Mouse (Mus musculus) midbrain, embryonic 14.5 days (tissue): ENCODE measurements at regions not wholly inside any gene's neighbourhood (a gene's known extent, or its start where the extent isn't known, plus 50 kb on each side); places are given as distances from the start of the nearest gene placed in this dataset.
"Not testable (repeated sequence)": the region's sequence is repeated elsewhere in the genome, so short reads cannot be mapped to it uniquely, and the experiment has no call there.

Experiments used
- ATAC-seq: fragments of 200-750 bp; cut with Nextera tagmentation; 2 replicates; pipeline ENCODE4 v1.8.0; 2017; ENCODE audit warnings: moderate number of reproducible peaks, moderate library complexity; ENCODE audit not compliant: low FRiP score, low TSS enrichment
- DNase-seq: peaks from one replicate; pipeline ENCODE4 v3.0.0-alpha.2; 2015
- H3K27ac ChIP-seq: fragments of 300-500 bp; sonication (generic); replicated peaks from 2 replicates; pipeline ENCODE4 v1.5.1; 2014; ENCODE audit warnings: mild to moderate bottlenecking, low read depth, low read length, moderate library complexity
- H3K27me3 ChIP-seq: fragments of 300-500 bp; sonication (generic); 2 replicates; pipeline ENCODE4 v1.6.1; 2014; ENCODE audit warnings: low read length, control low read depth, mixed read lengths; ENCODE audit not compliant: control insufficient read depth, insufficient read depth
- H3K36me3 ChIP-seq: fragments of 300-500 bp; sonication (generic); 2 replicates; pipeline ENCODE4 v1.6.1; 2014; ENCODE audit warnings: low read length, control low read depth; ENCODE audit not compliant: control insufficient read depth, insufficient read depth
- H3K4me1 ChIP-seq: fragments of 300-500 bp; sonication (generic); 2 replicates; pipeline ENCODE4 v1.6.1; 2014; ENCODE audit warnings: mild to moderate bottlenecking, antibody characterized with exemption, low read length, control low read depth; ENCODE audit not compliant: control insufficient read depth, insufficient read depth
- H3K4me2 ChIP-seq: fragments of 300-500 bp; sonication (generic); 2 replicates; pipeline ENCODE4 v1.6.1; 2014; ENCODE audit warnings: mild to moderate bottlenecking, low read length, moderate library complexity
- H3K4me3 ChIP-seq: fragments of 300-500 bp; sonication (generic); replicated peaks from 2 replicates; pipeline ENCODE4 v1.5.1; 2014; ENCODE audit warnings: low read depth, low read length
- H3K9ac ChIP-seq: fragments of 300-500 bp; sonication (generic); replicated peaks from 2 replicates; pipeline ENCODE4 v1.6.1; 2014; ENCODE audit warnings: mild to moderate bottlenecking, low read length, moderate library complexity
- H3K9me3 ChIP-seq: fragments of 300-500 bp; sonication (generic); 2 replicates; pipeline ENCODE4 v1.6.1; 2016; ENCODE audit warnings: low read length, control low read depth, mixed read lengths; ENCODE audit not compliant: control insufficient read depth
- WGBS: fragments of 180-500 bp; shearing (Covaris S2); extraction: QIAGEN DNeasy Blood & Tissue Kit; methylation state at CpG from one replicate; pipeline ENCODE4 v1.1.7; 2014; 5-methylcytosine and 5-hydroxymethylcytosine counted together

DNA sequence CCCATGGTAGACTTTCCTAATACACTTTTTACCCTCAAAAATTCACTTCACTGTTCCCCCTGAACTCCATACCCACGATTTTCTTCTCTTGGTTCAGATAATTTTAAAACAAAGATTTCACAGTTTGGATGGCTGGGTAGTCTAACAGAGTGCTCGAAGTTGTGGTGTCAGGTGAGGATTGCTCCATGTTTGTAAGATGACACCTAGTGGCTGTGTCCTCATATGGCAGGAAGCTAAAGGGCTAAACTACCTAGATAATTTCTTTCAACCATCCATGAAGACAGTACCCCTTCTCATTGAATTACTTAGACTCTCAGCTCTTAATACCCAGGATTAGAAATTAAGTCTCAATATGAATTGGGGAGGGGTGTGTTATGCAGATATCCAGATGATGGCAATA lies 708.9 kb upstream of the Cypt1 start:
- Histone ChIP-seq H3K4me2 (no peak overlapping the region), H3K27me3 (no peaks in the 10 kb centered on the region), H3K27ac (no peak overlapping the region), H3K4me1 (no peaks in the 10 kb centered on the region), H3K9ac (no peak overlapping the region), H3K9me3 (no peaks in the 10 kb centered on the region), H3K4me3 (no peak overlapping the region), H3K36me3 (no peaks in the 10 kb centered on the region)
- 45% methylated on average over 2 of the region's 2 CpGs for WGBS
- DNase-seq (peak; percentile 4), ATAC-seq (no peak)

DNA sequence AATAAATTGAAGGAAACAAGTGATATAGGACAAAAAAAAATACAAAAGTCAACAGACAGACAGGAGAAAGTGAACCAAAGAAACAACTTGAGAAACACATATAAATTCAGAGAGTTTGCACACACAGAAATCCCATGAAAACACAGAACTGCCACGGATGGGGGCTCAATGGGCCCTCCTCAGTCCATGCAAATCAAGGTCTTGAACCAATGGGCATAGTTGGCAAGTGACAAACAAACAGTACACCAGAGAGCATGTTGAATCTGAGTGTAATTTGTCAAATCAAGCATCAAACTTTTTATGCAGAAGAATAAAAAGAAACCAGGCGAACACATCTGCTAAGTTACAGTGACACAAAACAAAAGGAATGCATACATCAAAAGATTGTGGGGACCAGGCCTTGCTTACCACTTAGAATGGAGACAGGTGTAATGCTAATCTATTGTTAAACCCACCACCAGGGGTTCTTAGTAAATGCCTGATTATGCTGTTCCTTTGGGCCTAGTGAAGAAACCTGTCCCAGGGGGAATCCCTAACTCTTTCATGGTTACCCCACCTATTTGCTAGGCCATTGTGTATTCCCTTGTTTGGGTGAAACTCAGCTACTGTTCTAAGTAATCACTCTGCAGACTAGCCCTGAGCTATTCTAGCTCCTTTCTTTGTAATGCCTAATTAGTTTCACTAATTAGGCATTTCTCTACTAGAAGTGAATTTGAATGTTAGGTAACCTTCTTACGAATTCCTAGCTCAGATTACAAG lies 676.4 kb upstream of the Cypt1 start:
- not testable (repeated sequence) for H3K36me3 ChIP-seq, ATAC-seq, H3K27ac ChIP-seq, H3K4me1 ChIP-seq, H3K9ac ChIP-seq, H3K4me3 ChIP-seq, DNase-seq, H3K27me3 ChIP-seq, H3K9me3 ChIP-seq, H3K4me2 ChIP-seq
- 37% methylated on average over 3 of the region's 3 CpGs for WGBS
